Mouse (Mus musculus) hindbrain, embryonic 14.5 days (tissue): Measurements from ENCODE around the gene Ccl28. TPM values are rescaled to one million over a fixed set of nuclear protein-coding genes. Genes with fewer than 3 reads are reported as not detected.
"Not testable (repeated sequence)": the region's sequence is repeated elsewhere in the genome, so short reads cannot be mapped to it uniquely, and the experiment has no call there.

Source experiments
- ATAC-seq: fragments of 200-750 bp; cut with Nextera tagmentation; 2 replicates; pipeline ENCODE4 v1.8.0; 2017; ENCODE audit warnings: moderate number of reproducible peaks, mild to moderate bottlenecking, moderate TSS enrichment, moderate library complexity; ENCODE audit not compliant: low FRiP score
- DNase-seq: peaks from one replicate; pipeline ENCODE4 v3.0.0-alpha.2; 2015; ENCODE audit warnings: low spot score
- H3K27ac ChIP-seq: fragments of 300-500 bp; sonication (generic); 2 replicates; pipeline ENCODE4 v1.5.1; 2014; ENCODE audit warnings: mild to moderate bottlenecking, moderate library complexity
- H3K27me3 ChIP-seq: fragments of 300-500 bp; sonication (generic); 2 replicates; pipeline ENCODE4 v1.6.1; 2014; ENCODE audit warnings: mild to moderate bottlenecking, low read length, mixed read lengths; ENCODE audit not compliant: control insufficient read depth, insufficient read depth
- H3K36me3 ChIP-seq: fragments of 300-500 bp; sonication (generic); replicated peaks from 2 replicates; pipeline ENCODE4 v1.6.1; 2014; ENCODE audit not compliant: control insufficient read depth, insufficient read depth
- H3K4me1 ChIP-seq: fragments of 300-500 bp; sonication (generic); replicated peaks from 2 replicates; pipeline ENCODE4 v1.6.1; 2014; ENCODE audit warnings: antibody characterized with exemption, low read length, mixed read lengths; ENCODE audit not compliant: control insufficient read depth, insufficient read depth
- H3K4me2 ChIP-seq: fragments of 300-500 bp; sonication (generic); replicated peaks from 2 replicates; pipeline ENCODE4 v1.6.1; 2014; ENCODE audit warnings: mild to moderate bottlenecking, moderate library complexity
- H3K4me3 ChIP-seq: fragments of 300-500 bp; sonication (generic); replicated peaks from 2 replicates; pipeline ENCODE4 v1.5.1; 2014; ENCODE audit warnings: mild to moderate bottlenecking, low read length
- H3K9ac ChIP-seq: fragments of 300-500 bp; sonication (generic); 2 replicates; pipeline ENCODE4 v1.6.1; 2014
- H3K9me3 ChIP-seq: fragments of 300-500 bp; sonication (generic); 2 replicates; pipeline ENCODE4 v1.6.1; 2016; ENCODE audit warnings: low read length; ENCODE audit not compliant: control insufficient read depth
- WGBS: fragments of 180-500 bp; shearing (Covaris S2); extraction: QIAGEN DNeasy Blood & Tissue Kit; methylation state at CpG from one replicate; pipeline ENCODE4 v1.1.7; 2014; 5-methylcytosine and 5-hydroxymethylcytosine counted together
- polyA plus RNA-seq: library from polyadenylated mRNA; unstranded; fragments of >200 nt; fragmentation: Nextera tagmentation; extraction: Ambion mirVana; gene quantifications from 2 replicates; pipeline ENCODE4 v1.2.1, GENCODE M21; 2014

Ccl28 gene
- polyA plus RNA-seq, 1 experiment from 2014 or later = 0.40 TPM

GRCm38 (mm10) chr13:119678794-119679193, 55.2 kb downstream of the Ccl28 start:
- no peak overlapping the region for H3K4me3 ChIP-seq
- no peak overlapping the region for H3K9ac ChIP-seq
- WGBS = 84% methylated on average over 8 of the region's 8 CpGs
- no peaks in the 10 kb centered on the region for H3K36me3 ChIP-seq
- no peak for ATAC-seq
- no peak overlapping the region for H3K4me2 ChIP-seq
- H3K4me1 ChIP-seq = no peaks in the 10 kb centered on the region
- no peaks in the 10 kb centered on the region for H3K9me3 ChIP-seq
- no peak overlapping the region for H3K27ac ChIP-seq
- H3K27me3 ChIP-seq = no peaks in the 10 kb centered on the region
- DNase-seq = no peak

GRCm38 (mm10) chr13:119679721-119680120, 56.1 kb downstream of the Ccl28 start:
- Histone ChIP-seq H3K4me2 (no peak overlapping the region), H3K36me3 (no peaks in the 10 kb centered on the region), H3K4me1 (no peaks in the 10 kb centered on the region), H3K9me3 (no peaks in the 10 kb centered on the region), H3K4me3 (no peak overlapping the region), H3K27ac (no peak overlapping the region), H3K9ac (no peak overlapping the region), H3K27me3 (no peaks in the 10 kb centered on the region)
- ATAC-seq (no peak), DNase-seq (no peak)
- WGBS = 65% methylated on average over 2 of the region's 2 CpGs

GRCm38 (mm10) chr13:119681161-119681560, 57.5 kb downstream of the Ccl28 start:
- no peaks in the 10 kb centered on the region for H3K36me3 ChIP-seq
- no peak overlapping the region for H3K9ac ChIP-seq
- H3K4me3 ChIP-seq = no peak overlapping the region
- no peaks in the 10 kb centered on the region for H3K27me3 ChIP-seq
- DNase-seq (no peak), ATAC-seq (no peak)
- no peaks in the 10 kb centered on the region for H3K4me1 ChIP-seq
- no peak overlapping the region for H3K27ac ChIP-seq
- no peak overlapping the region for H3K4me2 ChIP-seq
- no peaks in the 10 kb centered on the region for H3K9me3 ChIP-seq
- 86% methylated on average over 3 of the region's 3 CpGs for WGBS

DNA sequence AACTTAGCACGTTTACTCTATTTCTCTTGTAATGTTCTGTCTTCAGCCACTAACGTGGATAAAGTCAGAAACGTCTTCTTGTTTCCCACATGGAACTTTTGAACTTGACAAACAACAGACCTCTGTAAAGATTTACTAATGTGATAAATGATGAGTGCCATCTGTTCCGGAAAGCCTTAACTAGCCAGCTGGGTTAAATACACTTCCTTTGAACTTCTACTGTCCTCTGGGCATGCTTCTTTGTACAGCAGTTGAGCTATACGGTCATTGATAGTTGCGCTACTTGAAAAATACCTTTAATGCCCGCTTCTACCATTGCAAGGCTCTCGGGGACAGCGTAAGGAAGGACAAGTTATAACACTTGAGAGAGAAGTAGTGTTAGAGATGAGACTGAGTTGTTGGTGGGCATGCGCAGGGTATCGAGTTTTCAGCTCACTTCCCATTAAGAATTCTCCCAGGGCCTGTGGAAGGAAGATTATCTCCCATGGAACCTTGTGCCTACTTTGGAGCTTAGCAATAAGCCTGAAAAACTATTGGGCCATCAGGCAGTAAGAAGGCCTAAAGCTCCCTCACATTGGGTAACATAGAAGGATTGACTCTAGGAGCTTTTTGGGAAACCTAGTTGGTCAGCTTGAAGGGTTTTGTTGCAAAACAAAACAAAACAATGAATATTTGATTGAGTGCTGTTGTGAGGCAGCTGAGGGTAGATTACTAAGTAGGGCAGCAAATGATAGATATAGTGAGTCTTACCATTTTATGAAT, 61.0 kb downstream of the Ccl28 start:
- Histone ChIP-seq H3K9ac (no peak overlapping the region), H3K4me1 (peaks cover 11% of the 10 kb centered on the region; the same call in 1 of the 2 replicates), H3K9me3 (no peaks in the 10 kb centered on the region), H3K36me3 (no peaks in the 10 kb centered on the region), H3K4me3 (no peak overlapping the region), H3K27ac (no peak overlapping the region), H3K4me2 (no peak overlapping the region), H3K27me3 (no peaks in the 10 kb centered on the region)
- 83% methylated on average over 11 of the region's 11 CpGs for WGBS
- ATAC-seq = no peak
- DNase-seq = no peak

DNA sequence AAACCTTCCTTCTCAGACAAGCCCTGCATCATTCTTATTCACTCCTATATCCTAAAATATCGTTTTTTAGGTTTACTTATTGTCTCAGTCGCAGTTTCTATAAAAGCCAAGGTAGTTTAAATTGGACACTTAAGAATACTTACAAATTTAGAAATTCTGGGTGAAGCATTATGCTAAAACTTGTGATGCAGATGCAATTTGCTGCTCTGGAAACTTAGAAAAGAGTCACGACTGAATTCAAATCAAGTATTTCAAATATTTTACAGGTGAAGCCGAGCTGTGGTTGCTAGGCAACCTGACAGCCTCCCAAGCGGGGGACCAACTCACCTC, 66.1 kb downstream of the Ccl28 start:
- no peak for DNase-seq
- 0 out of 2 replicates have a peak, but pooled peaks cover under 1% of the 10 kb centered on the region for H3K36me3 ChIP-seq
- H3K4me2 ChIP-seq = peak overlapping the region; percentile 59
- H3K9me3 ChIP-seq = no peaks in the 10 kb centered on the region
- ATAC-seq = no peak
- peak overlapping the region; percentile 75 for H3K4me3 ChIP-seq
- H3K9ac ChIP-seq = peak overlapping the region; percentile 43
- H3K27me3 ChIP-seq = no peaks in the 10 kb centered on the region
- H3K27ac ChIP-seq = peak overlapping the region; percentile 88
- WGBS = 8% methylated on average over 5 of the region's 5 CpGs
- H3K4me1 ChIP-seq = peaks cover 46% of the 10 kb centered on the region

DNA sequence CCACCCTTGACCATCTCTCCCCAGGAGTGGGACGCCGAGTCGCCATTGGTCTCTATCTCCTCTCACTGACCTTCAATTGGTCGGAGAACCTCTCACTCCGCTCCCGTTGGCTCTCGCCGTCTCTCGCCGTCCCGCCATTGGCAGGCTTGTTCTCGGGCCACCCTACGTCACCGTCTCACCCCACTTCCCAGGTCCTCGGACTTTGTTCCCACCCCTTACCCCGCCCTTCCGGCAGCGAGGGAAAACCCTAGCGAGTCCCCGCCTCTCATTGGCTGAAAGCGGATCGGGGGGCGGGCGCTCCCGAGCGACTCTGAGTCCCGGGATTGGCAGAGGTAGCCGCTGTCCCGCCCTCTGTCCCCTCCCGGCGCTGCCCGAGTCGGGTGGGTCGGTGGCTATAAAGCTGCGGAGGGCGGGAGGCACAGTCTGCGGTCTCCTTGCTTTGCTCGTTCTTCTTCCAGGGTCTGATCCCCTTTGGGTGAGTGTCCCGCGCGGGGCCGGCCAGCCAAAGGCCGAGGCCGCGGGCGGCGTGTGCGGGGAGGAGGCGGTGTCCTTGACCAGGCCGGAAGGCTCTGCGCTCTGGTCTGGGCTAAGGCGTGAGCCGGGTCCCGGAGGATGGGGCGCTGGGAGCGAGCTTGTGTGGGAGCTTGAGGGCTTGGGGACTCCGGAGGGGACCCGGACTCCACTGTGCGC, 66.6 kb downstream of the Ccl28 start, which contains the start of gene Hmgcs1:
Hmgcs1 (plus strand) TSS at position 341 of the 690 bp plus-strand sequence.
- H3K4me2 ChIP-seq = peak within 1 kb of the TSS; percentile 83
- under 1% methylated on average over 59 of the region's 59 CpGs for WGBS

GRCm38 (mm10) chr13:119690876-119691620, 67.4 kb downstream of the Ccl28 start:
- peak overlapping the region; percentile 97 for H3K27ac ChIP-seq
- H3K27me3 ChIP-seq = no peaks in the 10 kb centered on the region
- H3K4me2 ChIP-seq = peak overlapping the region; percentile 83
- peaks cover 7% of the 10 kb centered on the region; the same call in 1 of the 2 replicates for H3K36me3 ChIP-seq
- WGBS = under 1% methylated on average over 7 of the region's 7 CpGs
- ATAC-seq (no peak), DNase-seq (peak; percentile 27)
- peak overlapping the region; percentile 91 for H3K9ac ChIP-seq
- no peaks in the 10 kb centered on the region for H3K9me3 ChIP-seq
- peak overlapping the region; percentile 75 for H3K4me3 ChIP-seq
- H3K4me1 ChIP-seq = peaks cover 56% of the 10 kb centered on the region

More for the DNA sequence above, 66.6 kb downstream of the Ccl28 start, which contains the start of gene Hmgcs1:
- peak; percentile 99 for ATAC-seq
- H3K4me1 ChIP-seq = peaks cover 50% of the 10 kb centered on the region
- H3K27me3 ChIP-seq = no peaks in the 10 kb centered on the region
- peak within 1 kb of the TSS; percentile 91 for H3K9ac ChIP-seq
- peaks cover 5% of the 10 kb centered on the region; the same call in 1 of the 2 replicates for H3K36me3 ChIP-seq
- peak within 1 kb of the TSS; percentile 97 for H3K27ac ChIP-seq
- H3K4me3 ChIP-seq = peak within 1 kb of the TSS; percentile 75
- peak; percentile 98 for DNase-seq
- H3K9me3 ChIP-seq = no peaks in the 10 kb centered on the region

GRCm38 (mm10) chr13:119691958-119692357, 68.3 kb downstream of the Ccl28 start:
- Histone ChIP-seq H3K9ac (peak overlapping the region; percentile 91), H3K4me2 (peak overlapping the region; percentile 83), H3K4me1 (peaks cover 65% of the 10 kb centered on the region), H3K4me3 (peak overlapping the region; percentile 75)
- ATAC-seq, H3K36me3 ChIP-seq, H3K27me3 ChIP-seq, H3K9me3 ChIP-seq, H3K27ac ChIP-seq, DNase-seq: not testable (repeated sequence)
- WGBS = 70% methylated on average over 3 of the region's 3 CpGs

DNA sequence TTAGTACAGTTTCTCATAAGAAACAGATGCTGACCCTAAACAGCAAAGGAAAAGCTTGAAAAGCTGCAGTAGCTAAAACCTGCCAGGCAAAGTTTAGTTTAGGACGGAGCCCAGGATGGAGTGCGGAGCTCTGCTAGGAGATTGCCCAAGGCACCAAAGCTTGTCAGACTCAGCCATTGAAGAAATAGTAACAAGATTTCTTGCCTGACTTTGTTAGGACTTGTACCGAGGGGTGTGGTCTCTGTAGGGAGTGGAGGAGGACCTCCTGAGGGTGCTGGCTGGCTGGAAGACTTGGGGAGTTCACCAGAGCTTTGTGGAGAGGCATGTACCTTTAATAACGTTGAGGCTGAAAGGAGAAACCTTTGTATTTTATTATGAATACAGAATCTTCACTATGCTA, 72.1 kb downstream of the Ccl28 start:
- no peak overlapping the region; the same call in 1 of the 2 replicates for H3K4me3 ChIP-seq
- 65% methylated on average over 4 of the region's 4 CpGs for WGBS
- peak overlapping the region; percentile 27 for H3K4me2 ChIP-seq
- peaks cover 57% of the 10 kb centered on the region for H3K4me1 ChIP-seq
- H3K27me3 ChIP-seq = no peaks in the 10 kb centered on the region
- H3K9ac ChIP-seq = no peak overlapping the region
- ATAC-seq = no peak
- H3K36me3 ChIP-seq = peaks cover 38% of the 10 kb centered on the region
- no peak for DNase-seq
- H3K27ac ChIP-seq = no peak overlapping the region
- no peaks in the 10 kb centered on the region for H3K9me3 ChIP-seq
